Mouse (Mus musculus): ENCODE measurements around the gene Gprc5a. TPM values are rescaled to one million over a fixed set of nuclear protein-coding genes. Genes with fewer than 3 reads are reported as not detected.

Gene Gprc5a
- total and polyA plus RNA-seq, 3 experiments, result 0.08 to 0.59 TPM; not detected in 1

GRCm38 (mm10) chr6:135133086-135133485 is 67.6 kb downstream of the Gprc5a start:
- Histone ChIP-seq H3K9me3 (replicated peaks; ENCODE audit: low read length) (no peaks in the 10 kb centered on the region), H3K27ac (ENCODE audit: insufficient read depth, low read depth) (no peak overlapping the region), H3K79me2 (replicated peaks; ENCODE audit: control insufficient read depth, extremely low read depth, insufficient read depth, poor library complexity, severe bottlenecking) (no peaks in the 10 kb centered on the region), H3K4me1 (ENCODE audit: control insufficient read depth in 1 of 2, insufficient read depth in 2 of 2) (no peaks in the 10 kb centered on the region), H3K9ac (ENCODE audit: insufficient read depth, low read depth) (no peak overlapping the region), H3K4me3 (replicated peaks in 1 of 3; ENCODE audit: low read depth in 2 of 3, low read length in 2 of 3, poor library complexity in 1 of 3) (no peak overlapping the region), H3K27me3 (replicated peaks) (peaks cover 13% of the 10 kb centered on the region), H3K36me3 (replicated peaks in 1 of 2; ENCODE audit: control insufficient read depth in 1 of 2, insufficient read depth in 1 of 2, low read length in 1 of 2) (no peaks in the 10 kb centered on the region), H3K4me2 (ENCODE audit: insufficient read depth, low read depth, poor library complexity, severe bottlenecking) (no peak overlapping the region)
- dilution Hi-C loops (cut with MboI; ENCODE audit: extremely low pct_ligation_motif_present, extremely low pct_unique_long_range_greater_than_20kb, low sequenced_read_pairs) (no loop called here), in situ Hi-C loops (cut with MboI; ENCODE audit: low pct_ligation_motif_present, low pct_unique_long_range_greater_than_20kb, low sequenced_read_pairs) (no loop called here)
- TF ChIP-seq ZNF384 (IDR thresholded peaks at IDR 0.05; ENCODE audit: low read depth, low read length) (no peak), MXI1 (IDR thresholded peaks at IDR 0.05; ENCODE audit: low read depth, low read length) (no peak), E2F4 (IDR thresholded peaks at IDR 0.05; ENCODE audit: insufficient replicate concordance, low read depth, low read length) (no peak), RCOR1 (conservative IDR thresholded peaks at IDR 0.05; ENCODE audit: low read depth, low read length) (no peak), EP300 (IDR thresholded peaks at IDR 0.05; ENCODE audit: low read length) (no peak), TCF12 (IDR thresholded peaks at IDR 0.05; ENCODE audit: low read depth, low read length) (no peak), CHD1 (IDR thresholded peaks at IDR 0.05; ENCODE audit: low read depth, low read length) (no peak), MYC (IDR thresholded peaks at IDR 0.05; ENCODE audit: low read depth, low read length) (no peak), USF1 (IDR thresholded peaks at IDR 0.05; ENCODE audit: low read depth, low read length) (no peak), JUN (IDR thresholded peaks at IDR 0.05; ENCODE audit: insufficient read depth, low read depth, low read length) (no peak), SMC3 (IDR thresholded peaks at IDR 0.05; ENCODE audit: low read depth, low read length) (no peak), UBTF (IDR thresholded peaks at IDR 0.05; ENCODE audit: low read depth, low read length) (no peak), ZKSCAN1 (IDR thresholded peaks at IDR 0.05; ENCODE audit: borderline replicate concordance, low read depth, low read length) (no peak), MAX (IDR thresholded peaks at IDR 0.05; ENCODE audit: low read length) (no peak), SIN3A (IDR thresholded peaks at IDR 0.05; ENCODE audit: low read length) (no peak), RAD21 (IDR thresholded peaks at IDR 0.05; ENCODE audit: low read depth, low read length) (no peak)
- DNase-seq (ENCODE audit: extremely low read depth), result no peak

DNA sequence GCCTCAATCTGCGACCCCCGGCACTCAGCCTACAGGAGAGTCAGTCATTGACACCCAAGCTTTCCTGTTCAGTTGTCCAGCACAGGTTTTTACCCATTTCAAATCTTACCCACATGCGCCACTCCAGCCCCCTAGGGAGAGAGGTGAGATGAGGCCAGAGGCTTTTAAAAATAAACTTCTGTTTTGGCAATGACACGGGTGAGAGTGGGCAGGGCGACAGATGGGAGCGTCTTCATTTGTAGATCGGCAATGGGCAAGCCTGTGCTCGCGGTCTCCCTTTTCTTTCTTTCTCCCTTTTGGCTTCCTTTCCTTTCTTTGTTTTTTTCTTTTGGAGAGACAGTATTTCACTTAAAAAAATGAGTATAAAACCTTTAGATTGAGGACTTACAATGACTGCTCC is 68.0 kb downstream of the Gprc5a start:
- H3K4me2 ChIP-seq (ENCODE audit: insufficient read depth, low read depth, poor library complexity, severe bottlenecking), result no peak overlapping the region
- H3K36me3 ChIP-seq (replicated peaks in 1 of 2; ENCODE audit: control insufficient read depth in 1 of 2, insufficient read depth in 1 of 2, low read length in 1 of 2), result no peaks in the 10 kb centered on the region
- DNase-seq (ENCODE audit: extremely low read depth), result no peak
- H3K79me2 ChIP-seq (replicated peaks; ENCODE audit: control insufficient read depth, extremely low read depth, insufficient read depth, poor library complexity, severe bottlenecking), result no peaks in the 10 kb centered on the region
- in situ Hi-C loops (cut with MboI; ENCODE audit: low pct_ligation_motif_present, low pct_unique_long_range_greater_than_20kb, low sequenced_read_pairs) (no loop called here), dilution Hi-C loops (cut with MboI; ENCODE audit: extremely low pct_ligation_motif_present, extremely low pct_unique_long_range_greater_than_20kb, low sequenced_read_pairs) (no loop called here)
- no peak overlapping the region for H3K4me3 ChIP-seq (replicated peaks in 1 of 3; ENCODE audit: low read depth in 2 of 3, low read length in 2 of 3, poor library complexity in 1 of 3)
- TF ChIP-seq MXI1 (IDR thresholded peaks at IDR 0.05; ENCODE audit: low read depth, low read length) (no peak), POLR2A (IDR thresholded peaks at IDR 0.05; ENCODE audit: low read depth, low read length) (no peak), TCF12 (IDR thresholded peaks at IDR 0.05; ENCODE audit: low read depth, low read length) (no peak), ZC3H11A (IDR thresholded peaks at IDR 0.05; ENCODE audit: low read depth, low read length) (no peak), NELFE (IDR thresholded peaks at IDR 0.05; ENCODE audit: low read depth, low read length) (no peak), USF2 (conservative IDR thresholded peaks at IDR 0.05; ENCODE audit: low read depth, low read length) (no peak), RCOR1 (conservative IDR thresholded peaks at IDR 0.05; ENCODE audit: low read depth, low read length) (no peak), SMC3 (IDR thresholded peaks at IDR 0.05; ENCODE audit: low read depth, low read length) (no peak), HCFC1 (IDR thresholded peaks at IDR 0.05; ENCODE audit: low read depth, low read length) (no peak)
- no peak overlapping the region for H3K9ac ChIP-seq (ENCODE audit: insufficient read depth, low read depth)
- H3K9me3 ChIP-seq (replicated peaks; ENCODE audit: low read length), result no peaks in the 10 kb centered on the region
- peaks cover 13% of the 10 kb centered on the region for H3K27me3 ChIP-seq (replicated peaks)
- 0 out of 4 replicates have a peak, but pooled peaks cover 0 to 2% of the 10 kb centered on the region in 2 experiments for H3K4me1 ChIP-seq (ENCODE audit: control insufficient read depth in 1 of 2, insufficient read depth in 2 of 2)
- H3K27ac ChIP-seq (ENCODE audit: insufficient read depth, low read depth), result no peak overlapping the region

Other genes starting within 250 kb of the Gprc5a start
- gene Crebl2, start 235.5 kb upstream of the Gprc5a start, total RNA-seq (2012; rRNA removed), result 0.80 and 2.2 TPM in 2 replicates
- 0.92 and 1.4 TPM in 2 replicates for gene Crebl2, start 235.5 kb upstream of the Gprc5a start, total RNA-seq (2014; rRNA removed)
- gene Crebl2, start 235.5 kb upstream of the Gprc5a start, polyA plus RNA-seq (2012; ENCODE audit: insufficient read length, low read depth), result 1.00 and 1.5 TPM in 2 replicates
- 6.3 and 7.5 TPM in 2 replicates for gene Gpr19, start 167.1 kb upstream of the Gprc5a start, total RNA-seq (2012; rRNA removed)
- 3.8 and 5.2 TPM in 2 replicates for gene Gpr19, start 167.1 kb upstream of the Gprc5a start, total RNA-seq (2014; rRNA removed)
- gene Gpr19, start 167.1 kb upstream of the Gprc5a start, polyA plus RNA-seq (2012; ENCODE audit: insufficient read length, low read depth), result 4.8 and 6.0 TPM in 2 replicates
- 12.8 and 19.2 TPM in 2 replicates for gene Cdkn1b, start 145.2 kb upstream of the Gprc5a start, total RNA-seq (2012; rRNA removed)
- 23.5 TPM in 2 replicates for gene Cdkn1b, start 145.2 kb upstream of the Gprc5a start, total RNA-seq (2014; rRNA removed)
- gene Cdkn1b, start 145.2 kb upstream of the Gprc5a start, polyA plus RNA-seq (2012; ENCODE audit: insufficient read length, low read depth), result 15.8 and 20.9 TPM in 2 replicates
- 1.4 and 2.7 TPM in 2 replicates for gene Apold1, start 83.9 kb upstream of the Gprc5a start, total RNA-seq (2012; rRNA removed)
- gene Apold1, start 83.9 kb upstream of the Gprc5a start, total RNA-seq (2014; rRNA removed), result 2.8 and 3.1 TPM in 2 replicates
- 1.0 and 1.1 TPM in 2 replicates for gene Apold1, start 83.9 kb upstream of the Gprc5a start, polyA plus RNA-seq (2012; ENCODE audit: insufficient read length, low read depth)
- gene Ddx47, start 54.0 kb upstream of the Gprc5a start, total RNA-seq (2012; rRNA removed), result 82.6 and 91.9 TPM in 2 replicates
- gene Ddx47, start 54.0 kb upstream of the Gprc5a start, total RNA-seq (2014; rRNA removed), result 57.8 and 61.4 TPM in 2 replicates
- 110 and 132 TPM in 2 replicates for gene Ddx47, start 54.0 kb upstream of the Gprc5a start, polyA plus RNA-seq (2012; ENCODE audit: insufficient read length, low read depth)
- gene Gprc5d, start 52.6 kb downstream of the Gprc5a start, total RNA-seq (2012; rRNA removed), result not detected in 2 replicates
- gene Gprc5d, start 52.6 kb downstream of the Gprc5a start, total RNA-seq (2014; rRNA removed), result not detected in 2 replicates
- gene Gprc5d, start 52.6 kb downstream of the Gprc5a start, polyA plus RNA-seq (2012; ENCODE audit: insufficient read length, low read depth), result not detected in 2 replicates
- 0.04 TPM in 2 replicates for gene Fam234b, start 132.3 kb downstream of the Gprc5a start, total RNA-seq (2012; rRNA removed)
- gene Fam234b, start 132.3 kb downstream of the Gprc5a start, total RNA-seq (2014; rRNA removed), result 0.20 and 0.23 TPM in 2 replicates
- 0.49 and 0.76 TPM in 2 replicates for gene Fam234b, start 132.3 kb downstream of the Gprc5a start, polyA plus RNA-seq (2012; ENCODE audit: insufficient read length, low read depth)
- gene Hebp1, start 132.4 kb downstream of the Gprc5a start, total RNA-seq (2012; rRNA removed), result not detected in 2 replicates
- not detected in 2 replicates for gene Hebp1, start 132.4 kb downstream of the Gprc5a start, total RNA-seq (2014; rRNA removed)
- not detected in 2 replicates for gene Hebp1, start 132.4 kb downstream of the Gprc5a start, polyA plus RNA-seq (2012; ENCODE audit: insufficient read length, low read depth)
- not detected in 2 replicates for gene Gsg1, start 188.7 kb downstream of the Gprc5a start, total RNA-seq (2012; rRNA removed)
- not detected in 2 replicates for gene Gsg1, start 188.7 kb downstream of the Gprc5a start, total RNA-seq (2014; rRNA removed)
- gene Gsg1, start 188.7 kb downstream of the Gprc5a start, polyA plus RNA-seq (2012; ENCODE audit: insufficient read length, low read depth), result not detected in 2 replicates
- not detected in 2 replicates for gene Pbp2, start 244.8 kb downstream of the Gprc5a start, total RNA-seq (2012; rRNA removed)
- not detected in 2 replicates for gene Pbp2, start 244.8 kb downstream of the Gprc5a start, total RNA-seq (2014; rRNA removed)
- gene Pbp2, start 244.8 kb downstream of the Gprc5a start, polyA plus RNA-seq (2012; ENCODE audit: insufficient read length, low read depth), result not detected in 2 replicates